Mouse (Mus musculus): ENCODE data around the gene C030005K15Rik.
"Not testable (repeated sequence)": the region's sequence is repeated elsewhere in the genome, so short reads cannot be mapped to it uniquely, and the experiment has no call there.

DNA sequence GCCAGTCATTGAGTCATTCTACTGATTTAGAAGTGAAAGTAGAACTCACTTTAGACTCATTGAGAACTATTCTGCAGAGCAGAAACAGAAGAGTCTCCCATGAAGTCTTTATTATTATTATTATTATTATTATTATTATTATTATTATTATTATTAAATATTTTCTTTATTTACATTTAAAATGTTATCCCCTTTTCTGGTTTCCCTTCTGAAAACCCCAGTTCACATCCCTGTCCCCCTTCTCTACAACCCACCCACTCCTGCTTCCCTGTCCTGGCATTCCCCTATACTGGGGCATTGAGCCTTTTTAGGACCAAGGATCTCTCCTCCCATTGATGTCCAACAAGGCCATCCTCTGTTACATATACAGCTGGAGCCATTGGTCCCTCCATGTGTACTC, at the start of gene C030005K15Rik:
- TF ChIP-seq CTCF (IDR thresholded peaks at IDR 0.05; ENCODE audit: borderline replicate concordance, insufficient read depth, low read length); POLR2A (IDR thresholded peaks at IDR 0.05; ENCODE audit: low read depth, low read length): not testable (repeated sequence)

Measured in embryonic fibroblast, embryonic 13.5 days (primary cell).